Mouse (Mus musculus) kidney, adult 2 months (tissue): Measurements from ENCODE around the gene Krt32.

ENCODE experiments used
- CTCF ChIP-seq: fragments of 200-500 bp; conservative IDR thresholded peaks from 2 replicates; pipeline ENCODE4 v1.5.1; 2011; ENCODE audit warnings: low read depth, mild to moderate bottlenecking, control low read depth, low read length, moderate library complexity, mixed read lengths; ENCODE audit not compliant: insufficient read depth, insufficient read length
- POLR2A ChIP-seq: fragments of 200-500 bp; IDR thresholded peaks from one replicate; pipeline ENCODE4 v1.6.1; 2011; ENCODE audit warnings: low read depth, low read length, control low read depth

- no peak for TF ChIP-seq CTCF
- TF ChIP-seq POLR2A: no peak
These were observed 29.2 kb downstream of the Krt32 start for GRCm38 (mm10) chr11:100058875-100059274.
